Mouse (Mus musculus) brain, embryonic 18.5 days (tissue): ENCODE measurements around the gene Wnt1.
"Not testable (repeated sequence)": the region's sequence is repeated elsewhere in the genome, so short reads cannot be mapped to it uniquely, and the experiment has no call there.

ENCODE experiments used
- DNase-seq: peaks from one replicate; pipeline ENCODE4 v3.0.0-alpha.2; 2012; ENCODE audit warnings: low read depth, low spot score

Gene Wnt1

DNA sequence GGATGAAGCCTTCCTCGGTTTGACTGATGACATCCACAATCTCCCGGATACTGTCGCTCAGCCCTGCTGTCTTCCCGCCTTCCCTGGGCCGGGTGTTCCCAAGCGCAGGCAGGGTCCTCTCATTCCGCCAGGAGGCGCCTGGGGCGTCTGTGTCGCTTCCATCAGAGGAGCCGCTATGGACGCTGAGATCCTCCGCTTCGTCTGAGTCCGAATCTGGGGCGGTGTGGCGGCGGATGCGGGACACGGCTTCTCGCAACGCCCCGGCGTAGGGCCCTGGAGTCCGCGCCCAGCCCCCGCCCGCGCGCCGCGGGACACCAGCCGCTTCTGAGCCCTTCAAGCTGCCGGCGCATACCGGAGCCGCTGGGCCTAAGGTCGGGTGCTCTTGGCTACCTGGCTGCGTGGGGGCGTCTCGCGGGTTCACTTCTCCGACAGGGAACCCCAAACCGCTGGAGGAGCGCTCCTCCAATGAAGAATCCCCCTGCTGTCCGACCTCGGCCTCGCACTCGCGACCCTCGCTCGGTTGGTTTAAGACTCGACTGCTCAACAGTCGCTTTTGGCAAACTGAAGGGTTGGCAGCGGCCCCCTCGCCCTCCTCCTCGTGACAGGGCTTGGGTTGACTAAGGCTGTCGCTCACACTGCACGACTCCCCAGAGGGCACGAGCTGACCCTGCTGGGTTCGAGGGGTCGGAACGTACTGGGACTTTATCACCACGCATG, 15.8 kb downstream of the Wnt1 start:
- DNase-seq: no peak

DNA sequence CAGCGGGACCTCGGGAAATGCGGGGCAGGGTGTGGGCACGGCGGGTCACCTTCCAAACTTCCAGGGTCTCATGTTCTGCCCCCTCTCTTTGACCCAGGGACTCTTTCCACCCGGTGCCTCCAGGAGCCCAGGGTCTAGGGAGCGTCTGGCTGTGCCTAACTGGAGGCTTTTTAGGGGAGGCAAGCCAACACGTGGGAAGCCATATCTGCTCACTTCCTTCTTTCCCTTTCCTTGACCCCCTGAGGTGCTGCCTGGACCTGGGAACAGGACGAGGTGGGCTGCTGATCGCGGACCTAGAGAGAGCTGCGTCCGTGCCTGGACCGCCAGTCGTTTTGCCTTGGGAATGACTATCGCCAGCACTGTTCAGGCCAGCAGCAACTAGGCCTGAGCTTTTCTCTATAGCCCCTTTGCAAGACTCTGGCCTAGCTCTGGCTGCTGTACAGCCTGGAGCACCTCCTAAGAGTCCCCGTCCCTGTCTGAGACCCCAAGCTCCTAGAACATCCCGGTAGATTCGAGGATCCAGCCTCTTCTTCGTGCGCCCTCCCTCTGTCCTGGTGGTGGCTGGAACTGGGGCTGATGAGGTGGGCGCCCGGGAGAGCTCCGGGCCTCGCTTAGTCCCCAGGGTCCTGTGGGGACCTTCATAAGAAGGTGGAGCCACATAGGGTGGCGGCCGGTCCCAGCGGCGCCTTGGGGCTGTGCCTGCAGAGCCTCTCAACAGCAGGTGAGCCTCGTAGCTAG, 16.6 kb downstream of the Wnt1 start:
- DNase-seq: no peak

DNA sequence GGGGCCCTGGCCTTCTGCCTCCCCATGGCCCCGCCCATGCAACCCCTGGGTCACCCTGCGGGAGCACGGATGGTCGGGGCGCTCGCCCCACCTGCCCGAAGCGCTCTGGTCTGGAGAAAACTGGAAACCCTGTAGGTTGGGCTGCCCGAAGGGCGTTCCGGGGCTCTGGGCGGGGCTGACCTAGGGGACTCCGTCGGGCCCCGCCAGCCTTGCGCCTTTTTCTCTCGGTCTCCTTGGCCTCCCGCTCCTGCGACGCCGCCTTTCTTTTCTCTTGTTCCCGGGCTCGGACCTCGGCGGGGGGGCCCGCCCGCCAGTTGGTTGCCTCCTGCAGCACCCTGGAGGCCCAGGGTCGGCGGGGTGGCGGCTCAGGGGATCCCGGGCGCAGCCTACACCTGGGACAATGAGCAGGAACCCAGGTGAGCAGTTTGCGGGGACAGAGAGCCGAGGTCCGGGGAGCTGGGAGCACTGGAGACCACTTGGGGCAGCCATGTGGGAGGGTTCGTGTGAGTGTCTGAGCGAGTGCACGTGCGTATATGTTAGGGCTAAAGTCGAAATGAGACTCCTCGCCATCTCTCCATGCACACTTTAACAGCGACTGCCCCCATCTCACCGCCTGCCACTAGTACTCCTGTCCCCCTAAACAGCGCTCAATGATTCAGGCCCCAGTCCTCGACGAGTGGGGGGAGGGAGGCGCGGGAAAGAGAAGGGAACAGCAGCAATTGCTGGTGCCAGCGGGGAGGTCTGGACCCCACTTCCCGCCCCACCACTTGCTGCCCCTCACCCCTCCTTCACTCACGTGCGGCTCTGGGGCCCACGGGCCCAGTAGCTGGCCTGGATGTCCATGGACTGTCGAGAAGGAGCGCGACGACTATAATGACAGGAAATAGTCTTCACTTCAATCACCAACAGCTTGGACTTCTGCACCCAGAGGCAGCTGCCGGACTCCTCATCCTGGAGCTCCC, 17.4 kb downstream of the Wnt1 start:
- DNase-seq: no peak

DNA sequence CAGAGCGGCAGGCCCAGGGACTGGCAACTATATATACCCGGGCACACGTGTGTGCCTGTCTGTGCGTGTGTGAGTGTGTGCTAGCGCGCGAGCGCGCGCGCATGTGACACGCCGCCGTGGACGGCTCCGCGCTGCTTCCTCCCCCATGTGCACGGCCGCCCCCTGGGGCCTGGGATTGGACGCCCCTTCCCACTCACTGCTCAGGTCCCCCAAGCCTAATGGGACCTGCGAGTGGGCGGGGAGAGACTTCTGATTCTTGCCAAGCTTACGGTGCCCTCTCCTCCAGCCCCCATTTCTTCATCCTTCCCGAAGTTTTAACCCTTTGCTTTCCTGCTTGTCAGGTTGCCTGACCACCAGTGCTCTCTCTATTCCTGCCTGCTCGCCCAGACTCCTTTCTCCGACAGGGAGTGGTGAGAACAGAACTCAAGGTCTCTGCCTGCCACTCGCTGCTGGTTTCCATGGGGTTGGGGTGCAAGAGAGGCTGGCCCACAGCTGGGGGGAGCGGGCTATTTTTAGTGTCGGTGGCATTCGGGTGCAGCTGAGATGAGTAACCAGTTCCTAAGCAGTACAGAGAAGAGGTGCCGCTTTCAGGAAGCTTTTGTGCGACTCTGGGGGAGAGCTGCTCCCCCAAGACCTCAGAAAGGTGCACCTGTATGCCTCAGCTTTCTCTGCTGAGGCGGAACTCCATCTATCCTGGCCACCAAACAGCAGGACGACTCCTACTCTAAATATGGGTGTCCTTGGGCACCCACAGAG, 18.4 kb downstream of the Wnt1 start:
- DNase-seq: no peak

DNA sequence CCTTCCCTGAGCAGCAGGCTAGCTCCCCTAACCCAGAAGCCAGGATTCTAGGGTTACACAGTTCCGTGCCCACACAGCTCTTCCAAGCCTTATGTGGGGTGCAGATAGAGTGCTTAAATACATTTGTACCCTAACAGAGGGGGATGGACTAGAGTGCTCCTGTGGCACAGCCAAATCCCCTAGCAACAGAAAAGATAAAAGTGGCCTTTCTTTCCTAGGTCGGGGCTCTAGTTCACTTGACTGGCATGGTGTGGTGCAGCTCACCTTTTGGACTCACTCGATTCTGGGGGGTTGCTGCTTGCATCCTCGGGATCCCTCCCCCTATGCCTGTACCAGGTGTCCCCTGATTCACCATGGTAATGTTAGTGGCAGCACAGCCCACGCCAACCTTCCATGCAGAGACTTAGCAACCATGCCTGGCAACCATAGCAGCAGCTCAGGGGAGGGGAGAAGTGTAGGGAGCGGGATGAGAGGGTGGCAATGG, 19.0 kb downstream of the Wnt1 start:
- no peak for DNase-seq

DNA sequence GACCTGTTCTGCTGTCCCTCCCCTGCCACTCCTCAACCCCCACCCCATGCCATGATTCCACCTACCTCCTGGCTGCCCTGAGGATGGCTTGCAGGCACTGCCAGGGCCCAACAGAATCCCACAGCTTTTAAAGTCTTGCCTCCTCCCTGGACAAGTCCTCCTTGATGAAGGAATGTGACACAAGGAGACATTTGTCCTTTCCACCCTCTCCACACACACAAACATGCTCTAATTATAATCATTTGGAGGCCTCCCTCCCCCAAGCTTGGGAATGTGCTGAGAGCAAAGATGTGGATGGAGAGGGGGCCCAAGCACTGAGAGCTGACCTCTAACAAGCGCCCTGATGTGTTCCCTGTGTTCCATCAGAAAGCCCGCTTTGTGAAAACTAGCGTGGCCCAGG, 19.7 kb downstream of the Wnt1 start, which contains the start of gene Ddn:
Ddn (minus strand) TSS at position 101 of the 400 bp plus-strand sequence.
- DNase-seq: no peak

DNA sequence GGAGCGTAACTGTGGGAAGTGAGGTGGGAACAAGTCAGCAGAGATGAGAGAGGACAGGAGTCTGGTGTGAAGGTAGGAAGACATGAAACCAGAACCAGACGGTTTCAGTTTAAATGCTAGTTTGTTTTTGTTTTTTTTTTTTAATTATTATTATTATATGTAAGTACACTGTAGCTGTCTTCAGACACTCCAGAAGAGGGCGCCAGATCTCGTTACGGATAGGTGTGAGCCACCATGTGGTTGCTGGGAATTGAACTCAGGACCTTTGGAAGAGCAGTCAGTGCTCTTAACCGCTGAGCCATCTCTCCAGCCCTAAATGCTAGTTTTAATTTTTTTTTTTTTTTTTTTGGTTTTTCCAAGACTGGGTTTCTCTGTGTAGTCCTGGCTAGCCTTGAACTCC, 20.6 kb downstream of the Wnt1 start:
- not testable (repeated sequence) for DNase-seq

DNA sequence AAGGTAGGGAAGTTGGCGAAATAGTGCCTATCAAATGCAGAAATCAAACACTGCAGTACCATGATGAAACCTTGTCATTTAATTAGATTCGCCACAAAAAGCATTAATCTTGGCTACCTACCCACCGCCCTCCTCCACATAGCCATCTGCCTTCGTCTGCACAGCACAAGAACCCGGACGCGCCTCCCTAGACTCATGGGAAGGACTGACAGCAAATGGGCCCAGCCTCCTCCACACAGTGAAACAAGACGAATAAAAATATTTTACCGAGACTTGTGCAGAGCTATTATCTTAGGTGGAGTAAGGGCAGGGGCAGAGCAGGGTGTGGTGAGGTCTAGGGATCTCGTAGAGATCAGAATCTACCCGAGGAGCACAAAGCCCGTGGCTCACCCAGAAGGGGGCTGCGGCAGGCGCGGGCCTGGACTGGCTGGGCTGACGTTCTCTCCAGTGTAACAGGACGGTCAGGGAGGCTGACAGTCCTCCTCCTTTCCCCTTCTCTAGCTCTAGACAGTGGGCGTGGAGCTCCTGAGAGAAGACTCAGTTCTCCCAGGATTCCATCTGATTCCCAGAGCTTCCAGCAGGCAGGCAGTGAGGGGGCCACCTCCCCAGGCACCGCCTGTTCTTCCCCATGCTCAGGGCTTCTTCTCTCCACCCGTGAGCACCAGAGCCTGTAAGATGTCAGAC, 23.2 kb downstream of the Wnt1 start:
- DNase-seq: no peak

DNA sequence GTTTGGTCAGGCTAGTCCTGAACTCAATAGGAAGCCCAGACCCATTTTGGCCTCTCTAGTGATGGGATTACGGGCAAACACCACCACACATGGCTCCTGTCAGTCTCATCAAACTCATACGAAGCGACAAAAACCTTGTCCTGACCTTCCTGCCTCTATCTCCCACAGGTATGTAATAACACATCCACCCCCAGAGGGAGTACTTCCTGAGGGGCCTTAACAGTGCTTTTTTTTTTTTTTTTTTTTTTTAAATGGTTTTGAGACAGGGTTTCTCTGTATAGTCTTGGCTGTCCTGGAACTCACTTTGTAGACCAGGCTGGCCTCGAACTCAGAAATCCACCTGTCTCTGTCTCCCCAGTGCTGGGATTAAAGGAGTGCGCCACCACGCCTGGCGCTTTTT, 28.5 kb downstream of the Wnt1 start:
- DNase-seq: no peak

DNA sequence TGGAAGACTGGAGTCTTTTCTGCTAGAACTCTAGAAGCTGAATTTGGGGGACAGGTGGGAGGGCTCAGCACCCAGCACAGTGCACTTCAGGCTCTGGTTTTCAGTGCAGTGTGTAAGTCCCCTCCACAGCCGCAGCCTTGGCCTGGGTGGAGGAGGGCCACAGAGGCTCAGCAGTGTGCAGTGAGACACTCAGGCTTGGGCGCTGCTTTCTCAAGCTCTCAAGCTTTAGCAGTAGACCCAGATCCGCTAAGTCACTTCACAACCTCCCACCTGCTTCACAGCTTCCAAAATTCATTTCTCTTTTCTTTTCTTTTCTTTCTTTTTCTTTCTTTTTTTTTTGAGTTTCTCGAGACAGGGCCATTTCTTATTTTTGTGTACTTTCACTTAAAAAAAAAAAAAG, 31.3 kb downstream of the Wnt1 start:
- no peak for DNase-seq

DNA sequence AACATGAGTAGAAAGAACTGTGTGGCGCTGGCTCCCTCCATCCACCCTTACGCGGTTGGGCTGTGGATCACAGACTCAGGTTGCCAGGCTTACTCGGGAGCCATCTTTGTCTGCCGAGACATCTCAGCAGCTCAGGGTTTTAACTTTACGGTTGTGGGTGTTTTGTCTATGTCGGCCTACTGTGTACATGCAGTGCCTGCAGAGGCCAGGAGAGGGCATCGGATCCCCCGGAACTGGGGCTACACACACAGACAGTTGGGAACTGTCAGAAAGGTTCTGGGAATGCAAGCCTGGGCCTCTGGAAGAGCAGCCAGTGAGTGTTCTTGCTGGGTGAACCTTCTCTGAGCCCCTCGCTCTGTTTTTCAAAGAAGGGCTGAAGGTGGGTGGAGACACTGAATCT, 31.7 kb downstream of the Wnt1 start:
- DNase-seq: no peak

DNA sequence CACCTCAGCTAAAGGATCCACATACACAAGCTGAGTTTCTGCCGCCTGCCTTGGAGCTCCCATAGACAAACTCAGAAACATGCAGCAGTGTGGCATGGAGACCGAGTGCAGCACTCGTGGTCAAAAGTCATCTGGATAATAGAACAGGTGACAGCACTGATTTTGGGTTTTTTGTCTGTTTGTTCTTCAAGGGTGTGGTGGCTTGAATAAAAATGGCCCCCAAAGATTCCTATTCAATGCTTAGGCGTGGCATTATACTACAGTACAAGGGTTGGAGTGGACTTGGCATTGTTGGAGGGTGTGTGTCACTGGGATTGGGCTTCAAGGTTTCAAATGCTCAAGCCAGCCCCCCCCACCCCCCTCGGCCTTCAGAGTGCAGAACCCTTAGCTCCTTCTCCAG, 32.5 kb downstream of the Wnt1 start:
- DNase-seq: no peak

DNA sequence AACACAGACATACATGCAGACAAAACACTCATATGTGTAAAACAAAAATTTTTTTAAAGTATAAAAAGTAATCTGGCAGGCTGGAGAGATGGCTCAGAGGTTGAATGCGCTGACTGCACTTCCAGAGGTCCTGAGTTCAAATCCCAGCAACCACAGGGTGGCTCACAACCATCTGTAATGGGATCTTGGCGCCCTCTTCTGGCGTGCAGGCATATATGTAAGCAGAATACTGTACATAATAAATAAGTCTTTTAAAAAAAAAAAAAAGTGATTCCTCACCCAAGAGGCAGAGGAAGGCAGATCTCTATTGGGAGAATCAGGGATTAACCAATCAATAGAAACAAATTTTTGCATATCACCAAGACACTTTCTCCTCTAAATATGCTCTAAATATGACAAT, 33.8 kb downstream of the Wnt1 start:
- DNase-seq: no peak

DNA sequence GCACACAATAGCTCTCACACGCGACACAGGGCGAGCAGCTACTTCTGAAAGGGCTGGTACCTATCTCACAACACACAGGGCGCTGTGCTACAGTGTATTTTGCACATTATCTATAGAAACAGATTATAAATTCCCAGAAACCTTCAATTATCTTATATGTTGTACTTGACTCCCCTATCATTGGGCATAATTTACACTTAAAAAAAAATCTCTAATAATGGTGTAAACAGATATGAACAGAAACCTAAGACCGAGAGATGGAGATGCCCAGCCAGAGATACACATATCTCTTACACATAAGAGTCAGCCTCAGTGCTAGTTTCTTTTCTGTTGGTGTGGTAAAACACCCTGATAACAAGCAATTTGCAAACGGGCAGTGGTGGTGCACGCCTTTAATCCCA, 38.0 kb downstream of the Wnt1 start:
- no peak for DNase-seq

DNA sequence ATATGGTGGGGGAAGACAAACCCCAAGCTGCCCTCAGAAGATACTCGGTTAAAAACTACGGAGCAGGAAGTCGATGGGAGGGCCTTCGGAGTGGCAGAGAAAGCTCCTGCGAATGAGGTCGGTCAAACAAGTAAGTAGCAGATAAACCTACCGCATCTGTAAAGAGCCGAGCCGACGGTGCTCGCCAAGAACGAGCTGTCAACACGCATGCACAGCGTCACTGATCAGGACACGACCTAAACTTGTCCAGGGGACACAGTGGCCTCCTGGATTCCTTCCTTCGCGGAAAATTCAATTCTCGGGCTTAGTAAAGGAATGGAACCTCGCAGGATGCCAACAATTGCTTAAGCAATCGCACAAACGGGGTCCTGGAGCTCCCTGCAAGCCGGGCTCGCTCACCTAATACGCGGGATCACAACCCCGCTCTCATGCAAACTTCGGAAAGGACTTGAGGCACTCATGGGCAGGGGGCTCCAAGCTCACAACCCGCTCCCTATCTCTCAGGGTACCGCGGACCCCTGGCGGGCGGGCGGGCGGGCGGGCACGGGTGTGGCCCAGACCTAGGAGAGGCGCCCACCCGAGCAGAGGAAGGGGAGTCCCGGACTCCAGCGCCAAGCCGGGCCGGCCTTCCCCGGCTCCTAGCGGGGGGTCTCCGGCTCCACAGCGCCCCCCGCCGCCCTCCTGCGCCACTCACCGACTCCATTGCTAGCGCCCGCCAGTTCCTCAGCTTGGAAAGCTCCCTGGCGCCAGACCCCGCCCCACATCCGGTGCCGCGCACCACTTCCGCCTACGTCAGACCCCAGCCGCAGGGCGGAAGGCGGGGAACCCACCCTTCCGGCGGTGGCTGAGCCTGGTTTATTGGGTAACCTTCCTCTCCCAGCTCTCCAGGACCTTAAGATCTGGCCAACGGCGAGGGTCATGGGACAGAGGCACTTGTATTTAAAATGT, 41.4 kb downstream of the Wnt1 start, which contains the start of gene Prkag1:
Prkag1 (minus strand) TSS at position 786 of the 948 bp plus-strand sequence.
- DNase-seq: peak; percentile 84

DNA sequence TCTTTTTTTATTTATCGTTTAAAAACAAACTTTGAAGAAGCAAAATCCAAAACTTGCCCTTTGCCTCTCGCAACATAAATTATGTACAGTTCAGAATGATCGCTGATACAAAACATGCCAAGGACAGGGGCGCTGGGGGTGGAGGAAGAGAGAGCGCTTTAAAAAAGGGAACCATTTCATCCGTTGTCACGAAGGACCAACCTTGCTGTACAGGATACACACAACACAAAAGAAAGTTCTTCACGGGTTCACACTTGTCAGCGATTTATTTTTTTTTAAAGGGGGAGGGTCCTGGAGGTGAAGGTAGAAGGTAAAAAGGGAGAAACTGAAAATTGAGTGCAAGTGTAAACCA, 42.0 kb downstream of the Wnt1 start:
- DNase-seq: no peak

DNA sequence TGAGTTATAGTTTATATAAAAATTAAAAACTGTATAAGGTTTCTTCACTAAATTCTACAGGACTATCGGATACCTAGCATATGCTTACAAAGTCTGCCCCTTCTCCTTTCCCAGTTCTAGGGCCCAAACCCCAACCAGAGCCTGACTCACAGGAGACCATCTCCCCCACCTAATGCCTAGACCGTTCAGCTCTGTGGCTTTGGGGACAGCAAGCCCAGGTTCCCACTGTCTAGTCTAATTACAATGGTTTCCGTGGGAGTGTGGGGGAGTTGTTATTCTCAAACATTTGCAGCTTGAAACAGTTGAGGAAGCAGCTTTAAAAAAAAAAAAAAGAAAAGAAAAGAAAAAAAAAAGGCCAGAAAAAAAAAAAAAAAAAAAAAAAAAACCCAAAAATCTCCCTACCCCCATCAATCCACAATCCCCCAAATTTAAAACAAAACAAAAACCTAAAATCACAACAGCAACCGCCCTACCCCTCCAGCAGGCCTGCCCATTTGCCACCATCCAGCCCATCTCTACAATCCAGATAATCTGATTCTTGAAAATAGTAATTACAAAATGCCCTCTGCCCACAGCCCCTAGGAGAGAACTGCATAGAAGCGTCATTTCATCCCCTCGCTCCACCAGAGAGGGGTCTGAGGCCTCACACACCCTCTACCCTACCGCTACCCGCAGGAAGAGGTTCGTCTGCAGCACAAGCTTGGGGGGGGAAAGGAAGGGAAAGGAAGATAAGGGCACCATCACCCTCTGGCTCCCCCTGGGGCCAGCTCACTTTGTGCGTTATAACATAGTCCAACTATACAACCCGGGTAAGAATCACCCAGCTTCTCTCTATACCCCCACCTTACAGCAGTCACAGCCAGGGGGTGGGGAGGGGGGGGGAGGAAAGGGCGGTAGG, 42.8 kb downstream of the Wnt1 start:
- no peak for DNase-seq

DNA sequence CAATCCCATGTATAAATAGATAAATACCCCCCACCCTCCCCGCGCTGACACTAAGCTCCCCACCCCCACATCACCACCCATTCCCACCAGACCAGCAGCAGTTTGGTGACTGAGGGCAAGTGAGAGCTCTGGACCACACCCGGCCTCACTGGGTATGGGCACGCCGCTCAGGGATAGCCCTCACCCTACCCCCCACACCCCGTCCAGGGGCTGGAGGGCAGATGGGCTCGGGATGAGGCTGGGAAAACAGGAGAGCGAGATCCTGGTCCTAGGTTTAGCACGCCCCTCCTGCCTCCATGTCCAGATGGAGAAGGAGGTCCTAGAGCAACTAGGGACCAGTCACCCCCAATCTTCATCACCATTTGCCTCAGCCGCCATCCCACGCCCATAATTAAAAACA, 43.6 kb downstream of the Wnt1 start:
- DNase-seq: no peak

DNA sequence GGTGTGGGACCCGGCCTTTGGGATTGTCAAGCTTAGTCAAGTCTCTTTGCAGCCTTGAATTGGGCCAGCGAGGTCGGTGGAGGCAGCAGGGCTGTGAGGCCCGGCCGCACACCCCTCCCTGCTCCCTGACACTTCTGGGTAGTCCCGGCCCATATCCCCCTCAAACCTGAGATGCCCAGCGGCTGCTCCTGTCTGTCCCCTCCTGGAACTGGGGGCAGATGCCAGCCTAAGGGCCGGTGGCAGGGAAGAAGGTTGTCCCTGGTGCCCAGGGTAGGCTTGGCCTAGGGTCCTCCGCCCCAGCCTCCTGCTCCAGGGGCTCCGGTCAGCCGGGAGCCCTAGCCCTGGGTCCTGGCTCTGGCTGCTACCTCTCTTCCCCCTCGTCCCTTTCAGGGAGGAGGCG, 44.4 kb downstream of the Wnt1 start:
- no peak for DNase-seq
